Mouse (Mus musculus) spleen, adult 2 months (tissue): Measurements from ENCODE around the gene Sfn.

ENCODE experiments used
- CTCF ChIP-seq: fragments of 200-500 bp; IDR thresholded peaks from 2 replicates; pipeline ENCODE4 v1.5.1; 2011; ENCODE audit warnings: mild to moderate bottlenecking, inconsistent platforms; ENCODE audit not compliant: insufficient read depth, insufficient read length, insufficient replicate concordance; ENCODE audit errors: extremely low read depth
- POLR2A ChIP-seq: fragments of 200-500 bp; IDR thresholded peaks from 2 replicates; pipeline ENCODE4 v1.6.1; 2011; ENCODE audit warnings: low read depth, low read length, inconsistent platforms

GRCm38 (mm10) chr4:133567251-133567650 lies 34.7 kb downstream of the Sfn start:
- TF ChIP-seq POLR2A (no peak), CTCF (no peak)
